Mouse (Mus musculus): ENCODE data around the gene Mapk12.

The Mapk12 gene

DNA sequence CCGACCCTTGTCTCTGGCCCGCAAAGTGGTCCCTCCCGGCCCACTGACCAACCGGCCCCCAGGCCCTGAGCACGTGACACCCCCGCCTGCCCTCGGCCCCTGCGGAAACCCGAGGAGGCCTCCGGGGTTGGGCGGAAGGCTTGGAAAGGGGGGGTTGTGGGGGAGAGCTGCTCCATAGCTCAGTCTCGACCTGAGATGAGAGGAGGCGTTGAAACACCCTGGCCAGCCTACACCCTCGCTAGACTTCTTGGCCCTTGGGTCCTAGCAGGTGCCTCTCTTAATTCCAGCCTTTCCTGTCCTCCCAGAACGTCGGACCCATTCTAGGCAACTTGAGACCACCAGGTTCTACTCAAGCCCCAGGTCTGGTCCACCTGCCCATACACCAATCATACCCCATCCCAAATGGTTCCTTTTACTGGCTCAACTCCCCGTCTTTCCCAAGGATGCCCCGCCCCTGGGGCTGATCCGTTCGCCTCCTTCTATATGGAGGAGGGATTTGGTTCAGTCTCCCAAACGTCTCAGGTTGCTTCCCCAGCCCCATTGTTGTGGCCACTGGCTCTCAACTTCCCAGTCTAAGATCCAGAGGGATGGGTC is at the start of gene Mapk12:
Mapk12 (minus strand) TSS at position 45 of the 594 bp plus-strand sequence.
- DNase-seq (ENCODE audit: low spot score), result no peak

DNA sequence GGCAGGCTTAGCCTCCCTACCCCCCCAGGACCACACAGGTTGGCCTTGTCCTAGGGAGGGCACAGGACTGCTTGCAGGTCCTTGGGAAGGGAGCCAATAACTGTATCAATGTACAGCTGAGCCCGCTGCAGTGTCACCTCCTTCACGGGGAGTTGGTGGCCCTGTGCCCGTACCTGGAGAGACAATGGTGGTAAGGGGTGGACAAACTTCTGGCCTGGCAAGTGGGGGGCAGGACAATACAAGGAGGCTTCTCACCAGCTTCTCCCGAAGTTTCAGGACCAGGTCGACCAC is 44.4 kb upstream of the Mapk12 start:
- DNase-seq (ENCODE audit: low spot score), result no peak

DNA sequence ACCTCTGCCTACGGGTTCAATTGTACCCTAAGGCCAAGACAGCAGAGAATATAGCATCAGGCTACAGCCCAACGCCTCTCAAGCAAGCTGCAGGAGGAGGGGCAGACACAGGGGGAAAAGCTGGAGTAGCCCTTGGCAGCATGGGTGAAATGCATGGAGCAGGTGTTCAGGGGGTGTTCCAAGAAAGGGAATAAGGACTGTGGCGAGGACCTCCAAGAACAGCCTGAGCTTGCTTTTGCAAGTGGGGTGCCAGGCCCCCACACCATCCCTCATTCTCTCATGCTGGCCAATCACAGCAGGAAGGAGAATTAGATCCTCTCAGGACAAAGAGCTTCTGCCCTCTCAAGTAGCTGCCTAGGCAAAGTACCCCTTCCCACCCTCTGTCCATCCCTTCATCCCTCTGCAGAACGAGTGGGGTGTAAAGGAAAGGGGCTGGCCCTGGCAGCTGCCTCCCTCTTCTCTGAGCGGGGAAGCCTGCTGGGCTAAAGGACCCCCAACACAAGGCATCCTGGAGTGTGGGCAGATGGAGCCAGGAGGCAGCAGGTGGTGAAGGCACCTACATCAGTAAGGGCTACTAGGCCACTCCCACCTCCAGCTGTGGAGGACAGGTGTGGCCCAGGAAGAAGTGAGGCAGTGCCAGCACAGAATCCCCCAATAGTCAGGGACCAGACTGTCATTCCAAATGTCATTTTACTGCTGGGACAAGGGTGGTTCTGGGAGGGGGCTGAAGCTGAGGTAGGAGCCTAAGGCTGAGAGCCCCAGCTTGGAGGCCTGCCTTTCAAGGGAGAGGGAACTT is 43.8 kb upstream of the Mapk12 start:
- no peak for DNase-seq (ENCODE audit: low spot score)

DNA sequence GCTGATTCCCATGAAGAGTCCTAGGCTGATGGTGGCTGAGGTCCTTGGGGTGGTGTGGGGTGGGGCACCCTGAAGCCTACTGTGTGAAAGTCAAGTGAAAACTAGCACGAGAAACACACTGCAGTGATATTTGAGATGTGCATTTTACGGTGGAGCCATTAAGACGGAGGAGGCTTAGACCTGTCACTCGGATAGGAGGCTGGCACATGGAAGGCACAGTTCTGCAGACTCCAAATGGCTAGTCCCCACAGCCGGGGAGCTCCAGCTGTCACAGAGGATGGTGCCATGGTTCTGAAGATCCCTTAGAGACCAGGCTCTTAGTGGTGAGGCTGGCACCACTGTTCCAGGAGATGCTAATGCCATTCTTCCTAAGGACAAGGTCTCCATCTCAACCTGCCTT is 42.3 kb upstream of the Mapk12 start:
- DNase-seq (ENCODE audit: low spot score), result no peak

DNA sequence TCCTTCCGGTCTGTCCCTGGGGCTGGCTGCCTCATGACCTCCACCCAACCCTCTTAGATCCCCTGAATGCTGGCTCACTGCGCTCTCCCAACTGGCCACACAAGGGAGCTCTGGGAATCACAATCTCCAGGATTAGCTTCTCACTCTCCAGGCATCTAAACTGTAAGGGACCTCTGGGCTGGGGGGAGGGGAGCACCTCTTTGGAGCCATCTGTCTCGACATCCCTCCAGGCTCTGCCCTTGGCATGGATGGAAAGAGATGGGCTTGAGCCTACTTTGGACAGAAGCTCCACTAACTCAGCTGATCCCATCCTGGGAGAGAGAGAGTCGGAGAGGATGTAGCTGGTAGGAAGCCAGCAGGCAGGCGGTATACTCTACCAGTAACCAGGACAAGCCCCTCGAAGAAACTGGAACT is 41.8 kb upstream of the Mapk12 start:
- DNase-seq (ENCODE audit: low spot score), result no peak

DNA sequence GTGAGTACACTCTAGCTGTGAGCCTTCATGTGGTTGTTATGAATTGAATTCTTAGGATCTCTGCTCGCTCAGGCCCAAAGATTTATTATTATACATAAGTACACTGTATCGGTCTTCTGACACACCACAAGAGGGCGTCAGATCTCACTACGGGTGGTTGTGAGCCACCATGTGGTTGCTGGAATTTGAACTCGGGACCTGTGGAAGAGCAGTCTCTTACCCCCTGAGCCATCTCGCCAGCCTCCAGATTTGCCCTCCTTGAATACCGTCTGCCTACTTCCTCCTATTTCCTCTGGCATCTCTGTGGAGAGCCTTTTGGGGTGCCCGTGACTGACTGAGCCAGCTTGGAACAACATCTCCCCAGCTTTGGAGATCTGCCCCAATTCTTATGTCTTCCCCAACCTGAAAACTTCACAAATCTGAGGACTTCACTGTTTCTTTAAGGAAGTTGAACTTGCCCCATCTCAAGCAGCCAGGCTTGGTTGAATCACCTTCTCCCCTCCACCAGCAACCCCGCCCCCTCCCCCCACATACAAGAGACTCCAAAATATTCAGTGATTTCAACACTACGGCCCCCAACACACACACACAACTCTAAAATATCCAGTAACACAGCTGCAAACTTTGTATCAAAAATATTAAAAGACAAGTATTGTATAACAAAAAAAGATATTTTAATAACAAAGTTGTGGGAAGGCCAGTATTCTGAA is 41.2 kb upstream of the Mapk12 start:
- no peak for DNase-seq (ENCODE audit: low spot score)

DNA sequence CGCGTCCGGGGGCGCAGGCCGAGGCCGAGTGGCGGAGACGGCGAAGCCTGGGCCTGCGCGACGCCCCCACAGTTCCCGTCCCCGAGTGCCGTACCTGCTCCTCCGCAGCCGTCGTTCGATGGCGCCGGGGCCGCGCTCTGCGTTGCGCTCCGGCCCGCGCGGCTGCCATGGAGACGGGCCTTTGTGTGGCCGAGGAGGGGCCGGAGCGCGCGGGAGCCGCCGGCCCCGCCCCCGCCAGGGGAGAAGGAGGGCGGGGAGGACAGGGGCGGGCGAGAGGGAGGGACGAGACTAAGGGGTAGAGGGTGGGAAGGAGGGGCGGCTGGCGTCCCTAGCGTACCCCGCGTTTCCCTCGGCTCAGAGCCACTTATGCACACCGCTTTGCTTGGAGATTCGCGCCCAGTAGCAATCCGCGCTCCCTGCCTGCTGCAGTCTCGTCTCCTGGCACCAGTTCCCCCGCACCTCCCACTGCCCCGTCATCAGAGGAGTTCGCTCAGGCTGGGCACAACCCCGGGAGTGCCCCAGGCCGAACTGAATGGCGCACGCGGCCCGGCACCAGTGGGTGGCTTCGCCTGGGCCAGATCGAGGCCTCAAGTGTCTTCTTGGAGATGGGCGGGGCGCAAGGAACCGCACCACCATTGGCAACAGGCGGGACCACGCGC is 40.2 kb upstream of the Mapk12 start, which contains the start of gene Plxnb2:
Plxnb2 (minus strand) TSS at position 218 of the 659 bp plus-strand sequence.
- DNase-seq (ENCODE audit: low spot score), result peak; percentile 43

DNA sequence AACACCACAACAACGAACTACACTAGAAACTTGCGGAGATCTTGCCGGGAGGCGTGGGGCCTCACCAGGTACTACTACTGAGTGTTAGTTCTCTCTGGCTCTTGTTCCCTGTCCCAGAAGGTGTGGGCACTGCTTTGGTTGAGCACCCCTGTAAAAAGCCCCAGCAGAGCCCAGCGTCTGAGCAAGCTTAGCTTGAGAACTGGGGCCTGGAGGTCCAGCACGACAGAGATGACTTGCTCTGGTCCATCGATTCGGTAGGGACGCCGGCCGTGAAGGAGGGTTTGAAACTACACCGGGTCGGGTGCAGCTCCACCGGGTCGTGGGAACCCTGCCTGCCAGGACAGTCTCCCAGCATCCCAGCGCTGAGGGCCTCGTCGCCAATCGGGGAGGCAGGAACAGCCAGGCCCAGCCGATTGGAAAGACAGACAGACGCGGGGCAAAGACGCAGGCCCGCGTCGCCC is 39.6 kb upstream of the Mapk12 start:
- no peak for DNase-seq (ENCODE audit: low spot score)

DNA sequence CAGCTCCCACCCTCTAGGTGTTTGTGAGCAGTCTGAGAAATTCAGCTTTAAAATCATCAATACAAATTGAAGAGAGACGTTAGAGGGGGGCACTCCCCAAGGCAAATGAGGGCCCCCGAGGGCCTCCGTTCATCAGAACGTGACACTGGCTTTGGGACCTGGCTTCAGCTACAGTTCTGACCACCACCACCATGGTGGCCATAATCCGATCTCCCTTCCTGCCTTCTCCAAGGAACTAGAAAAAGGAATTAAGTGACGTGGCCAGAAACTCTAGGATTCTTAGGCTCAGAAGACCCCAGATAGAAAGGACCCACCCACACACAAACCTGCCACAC is 39.1 kb upstream of the Mapk12 start:
- no peak for DNase-seq (ENCODE audit: low spot score)

DNA sequence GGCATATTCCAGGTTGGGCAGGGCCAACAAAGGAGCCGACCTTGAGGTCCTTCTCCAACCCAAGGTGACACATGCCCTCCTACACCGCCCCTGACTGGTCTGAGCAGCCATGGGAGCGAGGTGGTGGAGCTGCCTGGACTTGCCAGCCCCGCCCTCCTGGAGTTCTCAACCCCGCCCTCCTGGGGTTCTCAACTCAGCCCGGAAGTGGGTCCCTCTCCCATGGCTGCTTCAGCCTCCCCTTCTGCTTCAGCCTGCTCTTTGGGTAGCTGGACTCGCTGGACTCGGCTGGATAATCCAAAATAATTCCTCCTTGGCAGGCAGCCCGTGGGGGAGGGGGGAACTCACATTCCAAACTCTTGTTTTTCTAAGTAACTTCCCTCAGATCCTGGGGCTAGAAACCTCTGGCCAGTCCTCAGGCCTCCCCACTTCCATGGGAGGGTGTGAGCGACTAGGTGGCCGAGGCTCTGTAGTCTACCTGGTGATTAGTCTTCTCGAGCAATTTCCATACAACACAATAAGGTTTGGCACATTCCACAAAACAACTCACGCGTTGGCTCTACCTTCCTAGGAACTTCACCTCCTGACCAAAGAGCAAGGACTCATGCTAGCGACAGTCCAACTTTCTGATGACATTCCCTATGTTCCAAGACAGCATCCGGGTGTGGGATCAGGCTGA is 38.6 kb upstream of the Mapk12 start:
- DNase-seq (ENCODE audit: low spot score), result peak; percentile 33

DNA sequence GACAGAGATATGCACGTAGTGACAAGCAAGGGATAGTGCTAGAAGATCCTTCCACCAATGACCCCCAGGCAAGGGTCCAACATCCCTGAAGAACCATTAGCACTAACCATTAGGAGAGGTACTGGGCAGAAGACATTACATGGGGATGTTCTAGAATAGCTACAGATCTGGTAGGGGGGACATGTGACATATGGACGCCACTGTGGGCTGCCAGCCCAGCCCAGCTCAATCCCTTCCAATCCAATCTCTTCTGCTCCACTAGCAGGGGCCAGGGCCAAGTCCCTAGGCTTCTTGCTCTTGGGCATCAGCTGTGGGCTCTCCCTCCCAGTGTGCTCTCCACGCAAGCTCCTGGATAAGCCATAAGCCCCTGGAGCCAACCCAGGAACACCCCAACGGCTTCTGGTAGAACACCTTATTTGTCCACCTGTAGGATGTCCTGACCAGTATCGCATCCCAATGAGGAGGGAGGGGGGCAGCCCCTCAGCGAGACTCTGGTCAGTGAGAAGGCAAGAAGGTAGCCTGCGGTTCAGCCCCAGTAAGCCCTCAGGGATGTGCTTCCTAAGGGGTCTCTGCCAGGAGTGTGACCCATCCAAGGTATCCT is 37.9 kb upstream of the Mapk12 start:
- no peak for DNase-seq (ENCODE audit: low spot score)

DNA sequence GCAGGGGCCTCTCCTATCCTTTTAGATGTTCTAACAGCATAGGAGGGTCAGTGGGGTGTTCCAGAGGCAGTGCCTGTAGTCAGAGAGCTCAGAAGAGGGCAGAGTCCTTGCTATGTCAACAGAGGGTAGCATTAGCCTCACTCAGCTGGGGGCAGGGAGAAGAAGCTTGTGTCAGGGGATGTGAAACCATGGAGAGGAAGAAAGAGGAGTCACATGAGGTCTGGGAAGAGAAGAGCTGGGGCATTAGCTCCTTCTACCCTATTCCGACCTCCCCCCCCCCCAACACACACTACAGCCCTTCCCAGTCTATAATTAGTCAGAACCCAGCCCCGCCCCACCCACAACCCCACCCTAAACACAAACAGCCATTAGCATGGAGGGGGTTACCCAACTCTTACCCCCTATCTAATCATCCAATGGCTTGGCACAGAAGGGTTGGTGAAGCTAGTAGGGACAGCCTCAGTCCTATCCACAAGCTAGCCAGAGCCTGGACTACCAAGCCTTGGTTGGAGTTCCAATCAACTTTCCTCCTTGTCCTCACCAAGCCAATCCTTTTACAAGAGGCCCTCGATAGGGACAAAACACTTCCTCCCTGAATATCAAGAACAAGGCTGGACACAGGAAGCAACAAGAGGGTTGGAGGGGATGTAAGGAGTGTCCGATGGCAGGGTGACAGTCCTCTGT is 37.2 kb upstream of the Mapk12 start:
- DNase-seq (ENCODE audit: low spot score), result no peak

DNA sequence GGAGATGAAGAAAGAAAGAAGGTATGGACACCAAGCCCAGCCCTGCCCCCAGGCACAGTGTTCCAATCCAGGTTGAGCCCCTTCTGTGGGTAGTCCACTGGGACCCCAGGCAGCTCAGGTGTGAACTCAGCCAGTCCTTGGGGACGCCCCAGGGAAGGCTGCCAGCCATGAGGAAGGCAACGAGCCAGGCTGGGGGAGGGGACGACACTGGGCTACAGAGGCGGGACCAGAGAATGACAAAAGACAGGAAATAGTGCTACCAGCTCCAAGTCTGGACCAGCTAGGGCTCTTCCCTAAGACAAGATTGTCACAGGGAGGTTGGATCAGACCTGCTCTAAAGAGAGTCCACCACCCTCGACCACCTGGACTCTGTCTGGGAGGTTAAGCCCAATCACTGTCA is 36.6 kb upstream of the Mapk12 start:
- DNase-seq (ENCODE audit: low spot score), result no peak

DNA sequence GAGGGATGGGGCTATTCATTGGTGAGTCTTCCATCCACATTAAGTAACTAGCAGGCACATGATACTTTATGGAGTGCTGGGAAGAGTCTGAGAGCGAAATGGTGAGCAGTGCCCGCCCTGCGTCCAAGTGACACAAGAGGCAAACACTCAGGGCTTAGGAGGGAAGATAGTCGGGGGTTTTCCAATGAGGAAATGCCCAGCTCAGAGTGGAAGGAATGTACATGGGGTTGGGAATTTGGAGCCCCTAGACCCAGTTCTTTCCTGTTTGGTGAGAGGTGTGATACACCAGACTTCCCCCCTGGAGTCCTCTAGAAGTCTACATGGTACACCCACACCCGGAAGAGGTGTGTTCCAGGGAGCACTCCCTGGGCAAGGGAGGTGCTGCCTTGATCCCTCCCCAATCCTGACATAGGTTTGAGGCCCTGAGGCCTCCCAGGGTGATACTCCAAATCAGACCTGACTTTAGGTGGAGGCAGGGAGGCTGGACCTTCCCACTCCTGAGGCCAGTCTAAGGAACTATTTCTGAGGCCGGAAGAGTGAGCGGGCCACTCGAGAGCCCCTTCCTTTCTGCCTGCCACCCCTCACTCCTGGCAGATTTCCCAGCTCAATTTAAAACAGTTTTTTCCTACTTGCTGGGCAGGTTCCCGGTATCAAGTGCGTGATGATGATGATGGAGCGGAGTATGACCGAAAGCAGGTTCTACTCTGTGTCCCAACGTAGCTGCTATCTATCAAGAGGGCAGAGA is 35.1 kb upstream of the Mapk12 start:
- DNase-seq (ENCODE audit: low spot score), result no peak

DNA sequence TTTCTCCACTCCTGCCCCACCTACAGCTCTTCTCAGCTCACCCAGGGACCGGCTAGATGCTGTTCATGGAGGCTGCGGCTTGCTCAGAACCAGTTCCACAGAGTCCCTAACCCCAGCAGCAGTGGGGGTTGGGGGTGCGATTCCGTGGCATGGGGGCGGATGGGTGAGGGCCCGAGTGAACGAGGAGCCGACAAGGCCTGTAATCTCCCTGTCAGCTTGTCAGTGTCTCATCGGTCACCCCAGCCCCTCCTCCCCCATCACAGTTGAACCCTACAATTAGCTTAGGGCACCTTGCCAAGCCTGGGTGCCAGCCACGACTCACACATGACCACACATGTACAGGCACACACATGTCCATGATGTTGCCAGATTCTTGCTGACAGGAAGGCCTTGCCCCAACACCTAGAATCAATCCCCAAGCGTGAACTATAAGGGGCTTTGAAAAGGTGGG is 34.4 kb upstream of the Mapk12 start:
- DNase-seq (ENCODE audit: low spot score), result no peak

DNA sequence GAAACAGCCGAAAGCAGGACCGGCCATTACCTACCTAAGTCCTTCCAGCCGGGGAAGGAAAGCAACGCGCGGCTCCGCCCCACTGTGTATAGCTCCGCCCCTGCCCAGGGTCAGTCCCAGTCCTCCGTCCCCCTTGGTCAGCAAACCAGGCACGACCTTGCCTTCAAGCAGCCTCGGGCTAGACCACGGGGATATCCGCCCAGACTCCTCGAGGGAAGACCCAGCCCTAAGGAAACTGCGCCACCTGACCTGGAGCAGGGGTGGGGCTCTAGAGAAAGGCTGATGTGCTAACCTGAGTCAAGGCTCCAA is 33.4 kb upstream of the Mapk12 start:
- DNase-seq (ENCODE audit: low spot score), result no peak

DNA sequence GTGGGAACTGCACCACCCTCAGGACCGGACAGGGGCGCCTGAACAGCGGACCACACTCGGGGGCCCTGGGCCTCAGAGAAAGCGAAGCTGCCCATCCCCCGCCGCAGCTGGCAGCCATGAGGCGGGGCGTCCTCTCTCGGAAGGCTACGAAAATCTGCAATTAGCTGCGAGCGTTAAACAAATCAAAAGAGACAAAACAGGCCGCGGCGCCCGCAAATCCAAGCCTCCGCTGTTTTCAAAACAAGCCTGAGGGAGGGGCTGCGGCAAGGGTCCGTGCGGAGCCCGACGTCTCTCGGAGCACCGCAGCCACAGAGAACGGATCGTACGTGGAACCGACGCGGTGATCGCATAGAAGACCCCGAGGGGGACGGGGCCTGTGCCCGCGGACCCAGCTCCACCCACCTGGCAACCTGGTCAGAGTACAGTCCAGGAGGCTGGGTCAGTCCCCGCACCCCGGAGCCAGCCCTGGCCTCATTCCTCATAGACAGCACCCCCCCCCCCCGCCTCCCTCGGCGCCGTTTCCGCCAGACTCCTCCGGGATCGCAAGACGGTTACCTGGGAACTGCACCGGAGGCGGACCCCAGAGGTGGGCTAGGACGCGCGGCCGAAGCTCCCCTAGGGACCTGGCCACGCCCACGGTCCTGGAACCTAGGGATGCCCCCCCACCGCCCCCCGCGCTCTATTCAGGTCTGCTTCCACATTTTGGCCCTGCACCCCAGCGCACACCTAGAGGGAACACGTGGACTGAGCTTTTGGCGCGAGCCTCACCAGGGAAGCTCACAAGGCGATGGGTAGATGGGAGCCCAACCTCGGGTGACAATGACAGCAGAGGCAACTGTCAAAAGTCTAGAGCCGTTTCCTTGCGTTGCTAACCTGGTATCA is 32.8 kb upstream of the Mapk12 start:
- DNase-seq (ENCODE audit: low spot score), result no peak

DNA sequence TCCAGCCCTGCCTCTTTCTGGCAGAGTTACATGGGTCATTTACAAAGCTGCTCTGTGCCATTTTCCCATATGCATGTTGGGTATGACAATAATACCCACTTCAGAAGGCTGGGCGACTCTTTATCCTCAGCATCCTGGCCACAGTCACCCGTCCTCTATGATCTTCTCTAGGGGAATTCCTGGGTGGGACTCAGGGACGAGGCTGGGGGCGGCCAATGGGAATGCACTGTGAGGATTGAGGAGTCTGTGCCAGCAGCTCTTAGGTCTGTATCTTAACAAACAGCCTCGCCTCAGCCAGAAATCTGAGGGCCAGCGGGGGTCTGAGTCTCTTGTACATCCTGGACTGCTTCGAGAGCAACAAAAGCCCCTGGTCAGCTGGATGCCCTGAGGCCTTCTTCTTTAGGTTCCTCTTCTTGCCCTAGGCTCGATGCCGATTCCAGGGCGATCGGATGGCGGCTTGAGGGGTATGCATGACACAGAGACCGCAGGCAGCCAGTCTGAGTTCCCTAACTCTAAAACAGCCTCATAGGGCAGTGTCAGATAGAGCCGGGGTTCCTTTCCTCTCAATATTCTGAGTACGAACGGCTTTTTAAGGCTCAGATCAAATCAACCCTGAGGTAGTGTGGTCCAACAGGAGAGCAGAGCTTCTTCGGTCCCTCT is 31.9 kb upstream of the Mapk12 start:
- no peak for DNase-seq (ENCODE audit: low spot score)

DNA sequence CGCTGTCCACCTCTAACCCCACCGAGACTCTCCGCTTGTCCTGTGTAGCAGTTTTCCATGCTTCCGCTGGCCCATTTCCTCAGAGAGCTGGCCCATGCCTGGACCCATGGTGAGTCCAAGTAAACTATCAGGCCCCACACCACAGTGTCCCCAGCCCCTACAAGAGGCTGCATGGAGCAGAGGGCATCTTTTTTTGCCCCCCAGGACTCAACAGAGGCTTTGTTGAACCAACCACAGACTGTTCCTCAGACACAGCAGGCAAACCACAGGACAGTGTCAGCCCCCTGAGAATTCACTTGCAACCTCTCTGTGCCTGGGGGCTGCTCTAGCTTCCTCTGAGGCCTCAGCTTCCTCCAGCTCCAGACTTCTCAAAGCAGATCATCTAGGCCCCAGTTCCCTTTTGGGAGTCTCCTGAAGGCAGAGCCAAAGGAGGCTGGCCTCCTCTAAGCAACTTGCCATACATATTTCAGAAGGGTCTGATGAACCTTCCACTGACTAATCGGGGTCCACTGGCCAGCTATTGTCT is 31.1 kb upstream of the Mapk12 start:
- DNase-seq (ENCODE audit: low spot score), result no peak
